9 mouse cellular contexts compared by ENCODE assay signal in genomic region chr11:106366316-106366715, GRCm38 (mm10). TPM values are rescaled to one million over a fixed set of nuclear protein-coding genes. Genes with fewer than 3 reads are reported as not detected.
DNase-seq lines count a peak whose midpoint lies in the region; ATAC-seq and TF ChIP-seq lines count a peak whose summit lies in the region.
"Had no signal": no experiment of that assay in that cellular context is flagged by ENCODE, and none has a peak within 500 bp of the region (broad histone marks: within the 10 kb centered on the region; RNA-seq: fewer than 3 reads in every experiment).

No protein-coding gene starts in this region.

- no peaks in the 10 kb centered on the region for H3K79me2 ChIP-seq in C2C12 (ENCODE audit: control insufficient read depth, insufficient read depth)

- no peak overlapping the region for H3K27ac ChIP-seq in cortical plate, adult 2 months (ENCODE audit: insufficient read depth, low read length)
- no peak overlapping the region for H3K27ac ChIP-seq in liver, embryonic 16.5 days (ENCODE audit: low read length)
- H3K27ac ChIP-seq: limb, embryonic 15.5 days had no signal

- no peak overlapping the region for H3K4me2 ChIP-seq in liver, embryonic 16.5 days (ENCODE audit: low read depth, low read length)
- H3K4me2 ChIP-seq: limb, embryonic 15.5 days had no signal

- H3ac ChIP-seq in C2C12 (ENCODE audit: control insufficient read depth, insufficient read length, low read depth): no peak overlapping the region

- H3K9ac ChIP-seq in liver, embryonic 16.5 days (ENCODE audit: low read depth, low read length): no peak overlapping the region
- H3K9ac ChIP-seq: limb, embryonic 15.5 days had no signal

- TF ChIP-seq POLR2A in cortical plate, adult 2 months (IDR thresholded peaks at IDR 0.05; ENCODE audit: extremely low read depth, insufficient read depth, low read length): no peak

- 0 out of 2 replicates have a peak, but pooled peaks have one; percentile 16 for ATAC-seq in liver, embryonic 16.5 days (ENCODE audit: low read depth)

- peaks cover 16% of the 10 kb centered on the region for H3K27me3 ChIP-seq in C2C12 (ENCODE audit: control insufficient read depth, insufficient read depth, insufficient read length)
- H3K27me3 ChIP-seq in liver, embryonic 16.5 days (ENCODE audit: control insufficient read depth, insufficient read depth, low read depth, low read length): no peaks in the 10 kb centered on the region
- H3K27me3 ChIP-seq: limb, embryonic 15.5 days had no signal

- H3K79me3 ChIP-seq in C2C12 (ENCODE audit: low read depth): no peaks in the 10 kb centered on the region

- 3% methylated on average over 3 of the region's 3 CpGs for WGBS in liver, embryonic 16.5 days (ENCODE audit: insufficient replicate concordance)

- H3K36me3 ChIP-seq in C2C12 (ENCODE audit: control insufficient read depth, insufficient read depth): no peaks in the 10 kb centered on the region
- no peaks in the 10 kb centered on the region for H3K36me3 ChIP-seq in liver, embryonic 16.5 days (ENCODE audit: control insufficient read depth, insufficient read depth)
- H3K36me3 ChIP-seq: limb, embryonic 15.5 days had no signal

- H3K4me3 ChIP-seq in C2C12 (ENCODE audit: insufficient read depth, poor library complexity, severe bottlenecking): no peak overlapping the region
- no peak overlapping the region for H3K4me3 ChIP-seq in cortical plate, adult 2 months (ENCODE audit: insufficient read depth, low read length)
- no peak overlapping the region for H3K4me3 ChIP-seq in liver, embryonic 16.5 days (ENCODE audit: low read depth, low read length)
- H3K4me3 ChIP-seq: limb, embryonic 15.5 days had no signal

- TF ChIP-seq CTCF in C2C12 (IDR thresholded peaks at IDR 0.05; ENCODE audit: control insufficient read depth, insufficient read depth, insufficient read length): peak; percentile 80
- peak; percentile 93 for TF ChIP-seq CTCF in cortical plate, adult 2 months (IDR thresholded peaks at IDR 0.05; ENCODE audit: extremely low read depth, insufficient read depth, low read length)

- no peaks in the 10 kb centered on the region for H3K9me3 ChIP-seq in liver, embryonic 16.5 days (replicated peaks; ENCODE audit: control insufficient read depth, low read length)
- H3K9me3 ChIP-seq: limb, embryonic 15.5 days had no signal

- DNase-seq in ZHBTc4 (ENCODE audit: low read depth, low spot score): peak; percentile 86
- DNase-seq in gastrocnemius, postnatal 25 days: peak; percentile 78
- peak; percentile 74 to 86 for DNase-seq in kidney, postnatal 25 days
- DNase-seq in ovary, postnatal 36 days (ENCODE audit: low spot score): peak; percentile 78
- peak; percentile 74 to 90 for DNase-seq in thymus, postnatal 10 days (ENCODE audit: low spot score in 2 of 2)

- H3K4me1 ChIP-seq in cortical plate, adult 2 months (ENCODE audit: control insufficient read depth, insufficient read depth, low read length): no peaks in the 10 kb centered on the region; the same call in 1 of the 2 replicates
- H3K4me1 ChIP-seq in liver, embryonic 16.5 days (ENCODE audit: control insufficient read depth, low read depth, low read length): no peaks in the 10 kb centered on the region; the same call in 1 of the 2 replicates

TF ChIP-seq in C2C12, 6 proteins besides CTCF, POLR2A, EP300 and RAD21:
- TF ChIP-seq MYOD1 (IDR thresholded peaks at IDR 0.05; ENCODE audit: control insufficient read depth, insufficient read length, low read depth) (no peak), MYOG (IDR thresholded peaks at IDR 0.05; ENCODE audit: control insufficient read depth, extremely low read depth, insufficient read length) (no peak), CEBPB (IDR thresholded peaks at IDR 0.05; ENCODE audit: low read depth) (no peak)
TF ChIP-seq in C2C12: peak in this region for 0.

RNA-seq across cellular contexts. Expression of gene Prr29, which starts 1.0 kb away (rescaled TPM):
- polyA plus RNA-seq in C2C12 (2012; fragmentation: generic; extraction: Trizol): not detected
- polyA plus RNA-seq in cortical plate, adult 2 months (2012; rRNA removed): 0.28 and 0.88 TPM in 2 replicates
- 1 to 10 TPM; 7.0 to 8.0 TPM for total RNA-seq in gastrocnemius, postnatal 25 days (2021)
- polyA plus RNA-seq in liver, embryonic 16.5 days (2015; fragmentation: Nextera tagmentation; extraction: Ambion mirVana): not detected in 2 replicates

RNA-seq across cellular contexts. Expression of gene Scn4a, which starts 13.2 kb away (rescaled TPM):
- 0.02 TPM for polyA plus RNA-seq in C2C12 (2012; fragmentation: generic; extraction: Trizol)
- 0.02 and 0.04 TPM in 2 replicates for polyA plus RNA-seq in cortical plate, adult 2 months (2012; rRNA removed)
- total RNA-seq in gastrocnemius, postnatal 25 days (2021): 100 to 1,000 TPM; 310 to 342 TPM
- polyA plus RNA-seq in liver, embryonic 16.5 days (2015; fragmentation: Nextera tagmentation; extraction: Ambion mirVana): 0.04 and 0.13 TPM in 2 replicates

RNA-seq across cellular contexts. Expression of gene Icam2, which starts 21.6 kb away (rescaled TPM):
- not detected for polyA plus RNA-seq in C2C12 (2012; fragmentation: generic; extraction: Trizol)
- polyA plus RNA-seq in cortical plate, adult 2 months (2012; rRNA removed): 6.8 and 9.5 TPM in 2 replicates
- 1 to 10 TPM; 4.3 to 7.2 TPM for total RNA-seq in gastrocnemius, postnatal 25 days (2021)
- polyA plus RNA-seq in liver, embryonic 16.5 days (2015; fragmentation: Nextera tagmentation; extraction: Ambion mirVana): 13.4 and 14.8 TPM in 2 replicates

RNA-seq across cellular contexts. Expression of gene Cd79b, which starts 51.8 kb away (rescaled TPM):
- polyA plus RNA-seq in C2C12 (2012; fragmentation: generic; extraction: Trizol): not detected
- 0.44 and 0.87 TPM in 2 replicates for polyA plus RNA-seq in cortical plate, adult 2 months (2012; rRNA removed)
- under 1 TPM; 0.51 to 0.70 TPM for total RNA-seq in gastrocnemius, postnatal 25 days (2021)
- 11.3 and 12.3 TPM in 2 replicates for polyA plus RNA-seq in liver, embryonic 16.5 days (2015; fragmentation: Nextera tagmentation; extraction: Ambion mirVana)
